Mouse (Mus musculus) neural tube, embryonic 11.5 days (tissue): ENCODE measurements at regions not wholly inside any gene's neighbourhood (a gene's known extent, or its start where the extent isn't known, plus 50 kb on each side); places are given as distances from the start of the nearest gene placed in this dataset.

Source experiments
- ATAC-seq: fragments of 200-750 bp; cut with Nextera tagmentation; 2 replicates; pipeline ENCODE4 v1.8.0; 2017; ENCODE audit warnings: moderate number of reproducible peaks, mild to moderate bottlenecking, moderate TSS enrichment, moderate library complexity; ENCODE audit not compliant: insufficient read depth, low FRiP score, low TSS enrichment
- DNase-seq: peaks from one replicate; pipeline ENCODE4 v3.0.0-alpha.2; 2015; ENCODE audit warnings: low spot score
- H3K27ac ChIP-seq: fragments of 300-500 bp; sonication (generic); 2 replicates; pipeline ENCODE4 v1.5.1; 2014; ENCODE audit warnings: low read depth, mild to moderate bottlenecking, low read length
- H3K27me3 ChIP-seq: fragments of 300-500 bp; sonication (generic); 2 replicates; pipeline ENCODE4 v1.6.1; 2014; ENCODE audit warnings: mild to moderate bottlenecking, low read length, mixed read lengths; ENCODE audit not compliant: control insufficient read depth, insufficient read depth
- H3K36me3 ChIP-seq: fragments of 300-500 bp; sonication (generic); 2 replicates; pipeline ENCODE4 v1.6.1; 2014; ENCODE audit warnings: mild to moderate bottlenecking, low read length, moderate library complexity, mixed read lengths; ENCODE audit not compliant: control insufficient read depth, insufficient read depth
- H3K4me1 ChIP-seq: fragments of 300-500 bp; sonication (generic); 2 replicates; pipeline ENCODE4 v1.6.1; 2014; ENCODE audit warnings: low read length, mixed read lengths; ENCODE audit not compliant: control insufficient read depth, insufficient read depth
- H3K4me2 ChIP-seq: fragments of 300-500 bp; sonication (generic); 2 replicates; pipeline ENCODE4 v1.6.1; 2014; ENCODE audit warnings: low read depth, mild to moderate bottlenecking, moderate library complexity
- H3K4me3 ChIP-seq: fragments of 300-500 bp; sonication (generic); 2 replicates; pipeline ENCODE4 v1.5.1; 2014; ENCODE audit warnings: low read depth, low read length
- H3K9ac ChIP-seq: fragments of 300-500 bp; sonication (generic); 2 replicates; pipeline ENCODE4 v1.6.1; 2014; ENCODE audit warnings: mild to moderate bottlenecking, low read length
- H3K9me3 ChIP-seq: fragments of 300-500 bp; sonication (generic); 2 replicates; pipeline ENCODE4 v1.6.1; 2016; ENCODE audit warnings: low read length; ENCODE audit not compliant: control insufficient read depth
- WGBS: fragments of 180-500 bp; shearing (Covaris S2); extraction: QIAGEN DNeasy Blood & Tissue Kit; methylation state at CpG from one replicate; pipeline ENCODE4 v1.1.7; 2014; 5-methylcytosine and 5-hydroxymethylcytosine counted together

DNA sequence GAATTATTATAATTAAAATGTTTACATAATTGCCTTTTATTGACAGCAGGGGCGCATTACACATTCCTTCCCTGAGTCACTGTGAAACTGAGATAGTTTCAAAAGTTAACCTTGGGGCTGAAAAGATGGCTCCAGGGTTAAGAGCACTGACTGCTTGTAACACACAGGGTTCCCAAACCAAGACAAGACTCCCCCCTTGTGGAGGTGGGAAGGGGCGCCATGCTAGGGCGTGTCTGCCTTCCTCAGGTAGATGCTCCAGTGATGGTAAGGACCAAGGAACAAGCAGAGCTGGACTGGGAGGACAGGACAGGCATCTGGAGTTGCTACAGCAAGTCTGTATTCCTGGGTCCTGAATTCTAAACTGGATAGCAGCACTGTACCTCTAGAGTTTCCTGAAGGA is 351.9 kb downstream of the Tbc1d22a start:
- no peak for DNase-seq
- ATAC-seq = no peak
- Histone ChIP-seq H3K36me3 (no peaks in the 10 kb centered on the region), H3K4me2 (no peak overlapping the region), H3K27me3 (no peaks in the 10 kb centered on the region), H3K27ac (no peak overlapping the region), H3K4me1 (no peaks in the 10 kb centered on the region), H3K4me3 (no peak overlapping the region), H3K9me3 (no peaks in the 10 kb centered on the region), H3K9ac (no peak overlapping the region)
- 72% methylated on average over 3 of the region's 3 CpGs for WGBS

DNA sequence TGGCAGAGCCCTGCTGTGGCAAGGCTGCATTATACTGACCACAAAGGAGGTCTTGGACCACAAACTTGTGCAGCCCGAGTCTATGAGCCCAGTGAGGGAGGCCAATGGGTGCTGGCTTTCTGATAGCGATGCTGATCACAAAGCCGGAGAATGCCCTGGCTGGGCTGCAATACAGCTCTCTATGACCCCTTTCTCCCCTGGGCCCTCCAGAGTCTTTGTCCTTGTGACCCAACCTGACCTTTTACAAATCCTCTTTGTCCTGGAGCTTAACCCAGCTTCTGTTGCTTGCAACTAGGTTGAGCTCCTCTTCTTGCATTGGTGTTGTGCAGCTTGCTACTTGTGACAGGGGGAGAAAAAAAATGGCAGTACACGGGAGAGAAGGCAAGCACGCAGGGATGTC is 360.1 kb downstream of the Tbc1d22a start:
- Histone ChIP-seq H3K9me3 (no peaks in the 10 kb centered on the region), H3K27ac (no peak overlapping the region), H3K36me3 (no peaks in the 10 kb centered on the region), H3K9ac (no peak overlapping the region), H3K27me3 (no peaks in the 10 kb centered on the region), H3K4me2 (no peak overlapping the region), H3K4me1 (no peaks in the 10 kb centered on the region), H3K4me3 (no peak overlapping the region)
- no peak for ATAC-seq
- DNase-seq = no peak
- WGBS = 34% methylated on average over 5 of the region's 5 CpGs

DNA sequence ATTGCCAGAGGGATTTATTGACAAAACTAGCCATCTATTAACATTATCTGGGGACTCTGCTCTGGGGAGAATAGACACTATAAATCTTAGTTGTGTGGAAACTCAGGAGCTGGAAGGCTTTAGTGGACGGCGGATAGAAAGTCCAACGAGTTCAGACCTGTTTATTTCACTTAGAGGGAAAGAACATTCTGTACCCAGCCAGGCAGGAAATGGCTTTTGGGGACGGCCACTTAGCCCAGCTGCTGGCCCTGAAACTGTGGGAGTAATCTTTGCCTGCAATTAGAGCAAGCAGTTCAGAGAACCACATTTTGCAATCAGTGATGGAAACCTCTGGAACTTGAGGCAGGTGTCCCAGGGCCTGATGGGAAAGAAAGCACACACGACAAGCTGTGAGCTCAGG is 362.4 kb downstream of the Tbc1d22a start:
- 64% methylated on average over 5 of the region's 5 CpGs for WGBS
- DNase-seq (no peak), ATAC-seq (no peak)
- Histone ChIP-seq H3K27me3 (no peaks in the 10 kb centered on the region), H3K4me2 (no peak overlapping the region), H3K36me3 (no peaks in the 10 kb centered on the region), H3K4me3 (no peak overlapping the region), H3K27ac (no peak overlapping the region), H3K4me1 (no peaks in the 10 kb centered on the region), H3K9ac (no peak overlapping the region), H3K9me3 (no peaks in the 10 kb centered on the region)

DNA sequence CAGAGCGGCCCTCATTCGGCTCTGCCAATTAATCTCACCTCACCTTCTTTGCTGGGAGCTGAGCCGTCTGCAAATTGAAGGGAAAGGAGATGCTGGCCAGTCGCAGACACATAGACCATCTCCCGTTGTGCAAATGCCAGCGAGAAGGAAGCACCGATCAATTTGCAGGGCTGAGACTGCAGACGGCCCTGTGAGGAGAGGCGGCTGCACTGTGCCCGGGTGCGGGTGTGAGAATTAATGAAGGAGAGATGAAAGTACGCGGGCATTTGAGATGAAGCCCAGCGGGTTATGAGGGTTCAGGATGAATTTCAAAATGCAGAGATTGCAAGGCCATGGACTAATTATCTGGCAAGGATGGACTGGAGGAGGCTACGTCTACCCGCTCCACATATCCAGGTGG is 364.4 kb downstream of the Tbc1d22a start:
- Histone ChIP-seq H3K9me3 (no peaks in the 10 kb centered on the region), H3K4me2 (no peak overlapping the region), H3K36me3 (no peaks in the 10 kb centered on the region), H3K27ac (no peak overlapping the region), H3K4me3 (no peak overlapping the region), H3K9ac (no peak overlapping the region), H3K4me1 (no peaks in the 10 kb centered on the region), H3K27me3 (no peaks in the 10 kb centered on the region)
- 93% methylated on average over 16 of the region's 16 CpGs for WGBS
- ATAC-seq = no peak
- DNase-seq = no peak

DNA sequence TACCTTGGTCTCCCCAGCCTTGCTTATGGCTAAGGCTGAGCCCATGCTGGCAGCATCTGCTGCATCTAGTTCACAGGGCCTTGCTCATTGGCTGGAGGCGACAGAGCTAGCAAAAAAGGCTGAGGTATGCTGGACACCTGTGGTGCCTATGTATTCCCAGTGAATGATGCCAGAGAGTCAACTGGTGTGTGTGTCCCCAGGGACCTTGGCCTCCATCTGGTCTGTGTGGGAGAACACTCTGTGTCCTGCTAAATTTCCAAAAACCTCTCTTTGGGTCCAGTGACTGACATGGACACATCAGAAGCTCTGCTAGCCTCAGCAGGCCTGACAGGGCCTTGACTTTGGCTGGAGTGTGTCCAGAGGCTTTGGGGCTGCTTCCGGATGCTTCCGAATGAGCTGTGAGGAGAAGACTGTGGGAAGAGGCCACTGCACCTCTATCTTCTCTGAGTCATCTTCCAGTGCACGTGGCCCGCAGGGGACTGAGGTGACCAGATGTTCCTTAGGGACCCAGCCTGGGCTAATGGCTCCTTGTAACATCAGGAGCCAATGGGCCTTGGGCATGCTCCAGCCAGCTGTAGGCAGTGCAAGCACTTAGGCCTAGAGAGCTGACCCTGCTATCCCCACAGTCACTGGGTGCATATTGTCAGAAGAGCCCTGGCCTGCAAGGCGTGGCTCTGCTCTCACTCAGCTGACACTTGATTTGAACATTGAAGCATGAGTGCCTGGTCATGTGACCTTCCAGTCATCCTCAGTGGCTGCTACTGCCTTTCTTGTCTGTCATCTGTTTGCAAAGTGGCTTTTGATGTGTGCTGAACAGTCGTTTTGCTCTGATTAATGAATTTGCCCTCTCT is 368.2 kb downstream of the Tbc1d22a start:
- H3K4me1 ChIP-seq = no peaks in the 10 kb centered on the region
- H3K27me3 ChIP-seq = no peaks in the 10 kb centered on the region
- ATAC-seq = no peak
- DNase-seq = no peak
- no peaks in the 10 kb centered on the region for H3K9me3 ChIP-seq
- no peak overlapping the region for H3K4me3 ChIP-seq
- H3K27ac ChIP-seq = no peak overlapping the region
- H3K4me2 ChIP-seq = no peak overlapping the region
- H3K9ac ChIP-seq = no peak overlapping the region
- 87% methylated on average over 7 of the region's 7 CpGs for WGBS
- H3K36me3 ChIP-seq = no peaks in the 10 kb centered on the region

DNA sequence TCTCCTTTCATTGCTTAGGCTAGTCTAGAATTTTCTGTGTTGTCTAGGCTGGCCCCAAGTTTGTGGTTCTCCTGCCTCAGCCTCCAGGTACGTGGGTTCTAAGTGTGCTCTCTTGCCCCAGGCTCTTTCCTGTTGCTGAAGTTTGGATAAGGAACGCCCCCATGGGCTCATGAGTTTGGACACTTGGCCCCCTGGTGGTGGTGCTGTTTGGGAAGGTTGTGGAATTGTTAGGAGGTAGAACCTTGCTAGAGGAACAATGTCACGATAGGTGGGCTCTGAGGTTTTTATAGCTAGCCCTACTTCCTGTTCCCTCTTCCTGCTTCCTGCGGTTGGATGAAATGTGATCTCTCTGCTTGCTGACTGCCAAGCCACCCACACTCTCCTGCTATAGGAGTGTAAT is 371.5 kb downstream of the Tbc1d22a start:
- no peak overlapping the region for H3K9ac ChIP-seq
- H3K4me2 ChIP-seq = no peak overlapping the region
- 80% methylated on average over 4 of the region's 4 CpGs for WGBS
- no peak overlapping the region for H3K27ac ChIP-seq
- no peak overlapping the region for H3K4me3 ChIP-seq
- H3K9me3 ChIP-seq = no peaks in the 10 kb centered on the region
- no peaks in the 10 kb centered on the region for H3K4me1 ChIP-seq
- no peaks in the 10 kb centered on the region for H3K27me3 ChIP-seq
- DNase-seq (no peak), ATAC-seq (no peak)
- H3K36me3 ChIP-seq = no peaks in the 10 kb centered on the region

DNA sequence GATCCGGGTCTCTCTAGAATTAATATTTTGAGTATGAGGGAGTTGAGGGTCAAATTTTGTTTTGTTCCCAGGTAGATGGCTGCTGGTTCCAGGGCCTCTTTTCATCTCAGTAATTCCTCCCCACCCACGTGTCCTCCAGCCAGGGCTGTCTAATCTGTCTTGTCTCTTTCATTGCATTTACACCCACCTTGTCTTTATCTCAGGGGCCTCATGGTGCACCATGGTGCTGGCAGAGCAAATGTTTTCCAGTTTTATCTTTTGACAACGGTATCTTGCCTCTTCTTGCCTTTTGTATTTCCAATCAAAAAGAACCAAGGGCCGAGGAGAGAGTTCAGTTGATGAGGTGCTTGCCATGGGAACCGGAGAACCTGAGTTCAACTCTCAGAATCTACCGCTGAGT is 372.9 kb downstream of the Tbc1d22a start:
- 83% methylated on average over 6 of the region's 6 CpGs for WGBS
- Histone ChIP-seq H3K4me2 (no peak overlapping the region), H3K4me3 (no peak overlapping the region), H3K9ac (no peak overlapping the region), H3K27ac (no peak overlapping the region), H3K36me3 (no peaks in the 10 kb centered on the region), H3K9me3 (no peaks in the 10 kb centered on the region), H3K4me1 (no peaks in the 10 kb centered on the region), H3K27me3 (no peaks in the 10 kb centered on the region)
- DNase-seq (no peak), ATAC-seq (no peak)

DNA sequence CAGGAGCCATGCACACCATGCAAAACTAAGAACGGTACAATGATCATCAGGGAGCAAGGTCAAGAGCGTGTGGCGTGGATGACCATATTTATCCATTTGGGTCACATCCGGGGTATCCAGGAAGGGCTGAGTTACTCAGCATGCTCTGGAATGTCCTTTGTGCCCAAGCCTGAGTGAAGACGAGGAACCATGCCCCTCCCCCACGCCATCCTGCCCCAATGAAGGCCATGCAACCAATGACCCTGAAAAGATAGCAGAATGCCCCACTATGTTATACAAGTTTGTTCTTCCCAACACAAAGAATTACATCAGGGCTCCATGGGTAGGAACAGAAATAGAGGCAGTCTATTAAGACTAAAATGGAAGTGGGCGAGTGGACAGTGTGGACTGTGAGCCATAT is 375.8 kb downstream of the Tbc1d22a start:
- H3K9me3 ChIP-seq = no peaks in the 10 kb centered on the region
- no peak for DNase-seq
- WGBS = 68% methylated on average over 7 of the region's 7 CpGs

DNA sequence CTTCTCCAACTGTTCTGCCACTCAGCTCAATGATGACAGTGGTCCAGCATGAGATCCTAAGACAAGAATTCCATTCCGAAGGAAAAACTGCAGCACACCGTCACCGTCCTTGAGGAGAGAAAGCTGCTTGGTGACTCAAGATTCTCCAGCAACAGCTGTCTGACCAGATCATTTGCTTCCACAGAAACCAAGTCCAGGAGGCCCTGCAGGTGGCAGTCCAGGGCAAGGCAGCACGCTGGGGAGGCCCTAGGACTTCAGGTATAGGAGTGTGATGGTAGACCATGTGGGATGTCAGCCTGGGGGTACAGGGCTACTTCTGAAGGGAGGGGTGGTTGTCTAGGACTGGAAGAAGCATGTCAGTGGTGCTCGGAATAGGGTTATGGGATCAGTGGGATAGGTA is 376.6 kb downstream of the Tbc1d22a start:
- ATAC-seq (no peak), DNase-seq (no peak)
- Histone ChIP-seq H3K27ac (no peak overlapping the region), H3K9me3 (no peaks in the 10 kb centered on the region), H3K36me3 (no peaks in the 10 kb centered on the region), H3K27me3 (no peaks in the 10 kb centered on the region), H3K9ac (no peak overlapping the region), H3K4me3 (no peak overlapping the region), H3K4me2 (no peak overlapping the region), H3K4me1 (no peaks in the 10 kb centered on the region)
- WGBS = 80% methylated on average over 5 of the region's 5 CpGs

More for the DNA sequence above, 375.8 kb downstream of the Tbc1d22a start:
- Histone ChIP-seq H3K4me3 (no peak overlapping the region), H3K4me1 (no peaks in the 10 kb centered on the region), H3K36me3 (no peaks in the 10 kb centered on the region), H3K4me2 (no peak overlapping the region), H3K27me3 (no peaks in the 10 kb centered on the region), H3K27ac (no peak overlapping the region), H3K9ac (no peak overlapping the region)
- ATAC-seq = no peak
